Mouse (Mus musculus): ENCODE data around the gene Itpripl2.

The Itpripl2 gene

GRCm38 (mm10) chr7:118443895-118444485 lies 47.8 kb downstream of the Itpripl2 start:
- in situ Hi-C loops (cut with MboI, MseI), result loop anchor here (5.0 kb wide), 1 partner anchor 78 kb away; no protein-coding TSS in a partner anchor

- in situ Hi-C loops (cut with MboI, MseI), result loop anchor here (5.0 kb wide), 1 partner anchor 79 kb away; no protein-coding TSS in a partner anchor
Measured at GRCm38 (mm10) chr7:118443371-118443770, 48.4 kb downstream of the Itpripl2 start.

GRCm38 (mm10) chr7:118441535-118441934 lies 50.2 kb downstream of the Itpripl2 start:
- in situ Hi-C loops (cut with MboI, MseI), result loop anchor here (5.0 kb wide), 1 partner anchor 81 kb away; no protein-coding TSS in a partner anchor

GRCm38 (mm10) chr7:118437101-118437802 lies 54.5 kb downstream of the Itpripl2 start:
- in situ Hi-C loops (cut with MboI, MseI), result no loop called here

All from T-helper 2 cell (primary cell).